Mouse (Mus musculus) thymus, adult 18-20 months (tissue): ENCODE measurements around the gene Zfyve27.

Experiments used
- DNase-seq, 2 experiments: peaks; one replicate each; pipeline ENCODE4 v3.0.0; 2022; ENCODE audit warnings: mixed read lengths in 2 of 2

The Zfyve27 gene

DNA sequence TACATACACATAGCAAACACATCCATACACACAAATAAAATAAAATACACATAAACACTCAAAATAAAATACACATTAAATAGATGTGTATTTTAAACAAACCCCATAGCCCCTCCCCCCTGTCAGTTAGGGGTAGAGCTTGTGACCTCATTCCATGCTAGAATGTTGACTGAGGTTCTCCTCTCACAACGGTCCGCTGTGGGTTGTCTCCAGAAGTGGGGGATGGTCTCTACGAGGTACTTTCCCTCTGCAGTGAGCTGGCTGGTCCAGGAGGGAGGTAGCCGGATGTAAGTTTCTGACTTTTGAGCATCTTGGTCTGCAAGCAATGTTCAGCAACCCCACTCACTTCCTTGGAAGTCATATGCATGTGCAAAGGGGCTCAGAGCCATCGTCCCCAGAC, at the start of gene Zfyve27:
TSS of gene Zfyve27 (plus strand) at position 188 of the 400 bp plus-strand sequence.
- DNase-seq, result no peak

DNA sequence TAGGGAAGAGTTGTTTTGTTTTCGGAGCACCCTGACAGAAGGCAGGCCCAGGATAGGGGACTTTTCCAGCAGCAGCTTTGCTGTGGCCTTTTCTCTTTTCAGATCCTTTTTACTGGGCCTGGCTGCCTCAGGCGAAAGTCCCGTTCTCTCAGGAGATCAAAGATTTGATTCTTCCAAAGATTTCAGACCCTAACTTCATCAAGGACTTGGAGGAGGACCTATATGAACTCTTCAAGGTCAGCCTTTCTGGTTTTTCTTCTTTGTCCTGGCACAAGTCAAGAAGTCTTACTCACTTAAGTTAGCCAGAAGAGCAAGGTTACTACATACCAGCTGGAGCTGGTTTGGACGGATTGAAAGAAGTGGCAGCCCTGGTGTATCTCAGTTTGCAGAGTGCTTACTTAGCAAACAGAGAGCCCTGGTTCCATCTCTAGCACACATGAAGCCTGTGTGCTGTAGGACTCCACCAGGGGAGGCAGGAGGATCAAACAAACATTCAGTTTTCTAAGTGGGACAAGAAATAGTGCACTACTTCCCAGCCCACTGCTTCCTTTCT, 47.9 kb upstream of the Zfyve27 start:
- DNase-seq, result no peak

DNA sequence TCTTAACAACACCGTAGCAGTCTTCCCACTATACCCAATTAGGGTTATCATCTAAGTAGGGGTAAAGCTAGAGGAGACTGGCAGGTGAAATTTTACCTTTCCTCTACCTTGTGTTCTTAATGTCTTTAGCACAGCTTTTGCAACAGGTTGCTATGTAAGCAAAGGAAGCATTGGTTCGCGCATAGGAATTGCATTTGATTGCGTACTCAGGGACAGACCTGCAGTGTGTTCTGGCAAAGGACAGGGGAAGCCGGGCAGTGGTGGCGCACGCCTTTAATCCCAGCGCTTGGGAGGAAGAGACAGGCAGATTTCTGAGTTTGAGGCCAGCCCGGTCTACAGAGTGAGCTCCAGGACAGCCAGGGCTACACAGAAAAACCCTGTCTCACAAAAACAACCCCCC, 45.6 kb upstream of the Zfyve27 start:
- no peak for DNase-seq

DNA sequence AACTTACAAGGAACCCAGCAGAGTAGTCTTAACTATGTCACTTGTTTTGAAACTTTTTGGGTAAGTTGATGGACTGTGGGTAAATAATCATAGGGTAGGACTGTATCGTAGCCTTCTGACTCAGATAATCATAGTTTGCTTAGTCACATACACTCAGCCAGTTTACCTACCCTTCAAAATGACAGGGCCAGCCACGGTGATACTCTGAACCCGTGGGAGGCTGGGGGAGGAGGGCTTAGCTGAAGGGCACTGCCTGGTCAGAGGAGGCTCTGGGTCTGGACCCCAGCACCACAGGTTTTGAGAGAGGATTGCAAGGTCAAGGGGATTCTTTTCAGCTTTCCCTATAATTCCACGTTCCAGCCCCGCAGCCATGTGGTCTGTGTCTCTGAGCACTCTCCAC, 45.2 kb upstream of the Zfyve27 start:
- DNase-seq, result no peak

DNA sequence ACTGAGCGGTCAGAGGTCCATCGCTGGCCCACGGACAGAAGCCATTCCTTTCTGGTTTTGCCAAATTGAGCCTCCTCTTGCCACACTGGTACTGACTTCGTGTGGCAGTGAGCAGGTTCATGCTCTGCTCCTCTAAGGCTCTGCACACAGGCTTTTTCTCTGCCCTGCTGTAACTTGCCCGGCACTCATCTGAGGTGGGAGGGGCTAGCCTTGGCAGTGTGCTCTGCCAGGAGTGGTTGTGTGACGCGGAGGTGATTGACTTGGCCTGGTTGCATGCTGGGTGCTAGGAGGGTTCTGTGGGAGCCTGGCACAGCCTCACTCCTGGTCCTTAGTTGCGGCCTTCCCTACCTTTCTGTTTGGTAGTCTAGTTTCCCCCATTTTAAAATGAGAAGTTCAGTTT, 43.3 kb upstream of the Zfyve27 start:
- no peak for DNase-seq

DNA sequence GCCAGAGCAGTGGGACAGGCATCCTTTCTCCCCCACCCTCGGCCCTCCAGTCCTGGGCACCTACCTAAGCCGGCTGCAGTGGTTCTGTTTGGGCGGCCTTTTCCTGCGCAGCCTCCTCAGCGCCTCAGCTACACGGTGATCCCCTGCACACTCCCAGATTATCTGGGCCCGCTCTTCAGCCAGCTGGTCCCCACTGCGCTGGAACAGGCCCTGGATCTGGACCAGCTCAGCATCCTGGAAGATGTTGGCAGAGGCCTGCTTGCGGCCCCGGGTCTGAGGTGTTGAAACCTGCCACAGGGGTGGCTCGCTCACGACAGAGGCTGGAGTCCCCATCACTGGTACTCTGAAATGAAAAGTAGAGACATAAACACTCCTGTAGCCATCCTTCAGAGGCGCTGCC, 39.1 kb upstream of the Zfyve27 start:
- DNase-seq, result no peak

DNA sequence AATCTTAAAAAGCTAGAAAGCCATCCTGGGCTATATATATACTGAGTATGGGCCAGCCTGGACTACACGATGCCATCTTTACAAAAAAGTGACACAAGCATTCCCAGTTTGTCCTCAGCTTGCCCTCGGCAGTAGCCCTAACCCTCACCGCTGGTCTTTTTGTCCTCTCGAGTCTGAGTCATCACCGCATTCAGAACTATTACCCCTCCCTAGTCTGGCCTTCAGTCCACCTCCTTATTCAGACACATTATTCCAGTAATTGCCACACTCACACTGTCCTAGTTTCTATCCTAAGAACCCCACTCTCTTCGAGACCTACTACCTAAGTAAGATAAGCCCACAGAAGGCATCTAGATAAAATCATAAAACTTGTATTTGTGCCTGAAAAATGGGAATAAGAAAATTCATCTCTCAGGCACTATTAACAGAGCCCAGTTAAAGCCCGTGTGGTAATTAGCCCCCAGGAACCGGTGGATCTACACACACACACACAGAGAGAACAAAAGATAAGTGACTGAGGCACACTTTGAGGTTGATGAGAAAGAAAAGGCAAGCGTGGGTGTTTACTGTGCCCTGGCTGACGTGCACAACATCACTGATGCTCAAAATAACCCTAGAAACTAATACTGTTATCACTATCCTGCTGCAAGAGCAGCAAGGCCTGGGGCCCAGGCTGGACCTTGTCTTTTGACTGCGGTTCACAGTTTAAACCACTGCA, 38.1 kb upstream of the Zfyve27 start:
- DNase-seq, result no peak

DNA sequence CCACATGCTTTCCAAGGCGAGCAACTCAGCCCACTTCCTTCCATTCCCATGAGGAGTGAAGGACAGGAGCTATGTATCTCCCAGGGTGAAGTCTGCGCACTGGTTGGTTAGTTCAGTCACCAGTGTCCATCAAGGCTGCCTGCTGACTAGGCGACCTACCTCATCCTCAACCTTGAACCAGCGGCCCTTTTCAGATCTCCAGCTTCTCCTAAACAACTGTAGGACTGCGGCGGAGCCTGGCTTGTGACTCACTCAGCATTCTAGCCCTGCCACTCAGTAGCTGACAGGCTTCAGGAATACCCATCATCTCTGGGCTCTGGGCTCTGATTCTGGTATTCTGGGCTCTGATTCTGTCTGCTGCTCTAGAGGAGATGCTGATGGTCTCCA, 37.5 kb upstream of the Zfyve27 start:
- no peak for DNase-seq

DNA sequence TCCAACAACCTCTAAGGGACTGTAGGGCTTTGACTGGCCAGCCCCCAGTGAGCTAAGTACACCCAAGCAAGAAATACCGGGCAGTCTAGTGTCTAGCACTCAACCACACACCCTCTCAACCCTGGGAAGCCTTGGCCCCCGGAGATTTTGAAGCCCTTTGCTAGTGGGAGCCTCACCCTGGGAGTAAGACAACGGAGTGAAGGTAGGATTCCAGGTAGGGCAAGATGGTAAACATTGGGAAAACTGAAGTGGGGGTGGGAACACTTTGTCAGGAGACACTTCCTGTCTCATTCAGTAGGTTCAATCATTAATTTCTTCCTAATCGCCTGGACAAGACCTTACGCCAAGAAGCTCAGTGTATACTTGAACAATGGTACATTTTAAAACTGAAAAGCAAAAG, 36.7 kb upstream of the Zfyve27 start:
- DNase-seq, result no peak

DNA sequence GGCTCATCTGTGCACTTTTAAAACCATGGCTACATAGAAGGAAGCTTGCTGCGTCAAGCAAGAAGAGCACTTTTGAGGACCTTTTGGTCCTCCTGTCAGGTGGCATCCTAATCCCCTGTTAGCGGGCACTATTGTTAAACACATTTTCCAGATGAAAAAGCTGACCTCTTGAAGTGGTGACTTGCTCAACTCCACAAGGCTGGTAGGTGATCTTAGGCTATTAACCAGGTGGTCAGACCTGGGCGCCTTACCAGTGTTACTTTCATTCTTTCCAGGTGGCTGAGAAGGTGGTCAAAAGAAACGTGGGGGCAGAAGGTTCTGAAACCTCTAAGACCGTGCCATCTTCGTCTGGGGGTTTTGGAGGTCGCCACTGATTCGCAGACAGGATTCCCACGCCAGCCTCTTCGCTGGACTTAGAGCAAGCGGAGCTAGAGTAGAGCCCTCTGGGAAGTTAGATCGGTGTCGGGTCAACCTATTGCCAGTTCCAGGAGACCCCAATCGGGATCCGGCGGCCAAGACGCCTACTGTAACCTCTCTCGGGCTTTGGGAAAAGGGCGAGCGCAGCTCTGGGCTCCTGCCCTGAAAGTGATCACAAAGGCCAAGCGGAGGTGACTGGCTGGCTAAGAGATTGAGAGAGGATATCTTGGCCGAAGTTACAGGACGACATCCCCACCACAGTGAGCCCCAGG, 35.6 kb upstream of the Zfyve27 start:
- no peak for DNase-seq

DNA sequence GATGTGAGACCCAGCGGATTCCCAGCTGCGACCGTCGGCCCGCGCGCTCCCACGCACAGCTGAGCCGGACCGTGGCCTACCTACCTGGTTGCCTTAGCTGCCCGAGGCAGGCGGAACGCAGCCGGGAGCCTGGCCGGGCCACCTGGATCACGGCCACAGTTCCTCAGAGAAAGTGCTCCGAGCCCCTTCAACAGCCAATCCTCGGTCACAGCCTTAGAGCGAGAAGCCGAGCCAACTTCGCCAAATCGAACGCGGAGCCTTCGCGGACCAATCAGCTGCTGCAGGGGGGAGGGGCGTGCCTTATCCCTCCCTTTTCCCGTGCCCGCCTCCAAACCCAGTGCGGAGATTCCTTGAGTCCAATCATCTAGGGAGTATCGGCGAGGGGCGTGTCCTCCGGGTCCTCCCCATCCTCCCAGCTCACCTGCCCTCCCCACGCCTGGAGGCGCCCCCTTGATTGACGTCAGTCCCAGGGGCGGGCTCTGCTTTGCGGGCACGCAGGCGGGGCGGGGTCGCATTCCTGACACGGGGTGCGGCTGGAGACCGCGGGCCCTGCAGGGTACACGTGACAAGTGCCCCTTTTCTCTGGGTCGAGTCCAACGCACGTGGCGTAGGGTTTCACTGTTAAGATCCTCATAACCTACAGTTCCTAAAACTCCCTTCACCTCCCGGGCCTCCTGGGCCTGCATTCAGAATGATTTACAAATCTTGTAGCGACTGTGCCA, 34.8 kb upstream of the Zfyve27 start, which contains the start of gene Avpi1:
TSS of gene Avpi1 (minus strand) at position 273 of the 722 bp plus-strand sequence.
- DNase-seq, result peak; percentile 95 to 97

DNA sequence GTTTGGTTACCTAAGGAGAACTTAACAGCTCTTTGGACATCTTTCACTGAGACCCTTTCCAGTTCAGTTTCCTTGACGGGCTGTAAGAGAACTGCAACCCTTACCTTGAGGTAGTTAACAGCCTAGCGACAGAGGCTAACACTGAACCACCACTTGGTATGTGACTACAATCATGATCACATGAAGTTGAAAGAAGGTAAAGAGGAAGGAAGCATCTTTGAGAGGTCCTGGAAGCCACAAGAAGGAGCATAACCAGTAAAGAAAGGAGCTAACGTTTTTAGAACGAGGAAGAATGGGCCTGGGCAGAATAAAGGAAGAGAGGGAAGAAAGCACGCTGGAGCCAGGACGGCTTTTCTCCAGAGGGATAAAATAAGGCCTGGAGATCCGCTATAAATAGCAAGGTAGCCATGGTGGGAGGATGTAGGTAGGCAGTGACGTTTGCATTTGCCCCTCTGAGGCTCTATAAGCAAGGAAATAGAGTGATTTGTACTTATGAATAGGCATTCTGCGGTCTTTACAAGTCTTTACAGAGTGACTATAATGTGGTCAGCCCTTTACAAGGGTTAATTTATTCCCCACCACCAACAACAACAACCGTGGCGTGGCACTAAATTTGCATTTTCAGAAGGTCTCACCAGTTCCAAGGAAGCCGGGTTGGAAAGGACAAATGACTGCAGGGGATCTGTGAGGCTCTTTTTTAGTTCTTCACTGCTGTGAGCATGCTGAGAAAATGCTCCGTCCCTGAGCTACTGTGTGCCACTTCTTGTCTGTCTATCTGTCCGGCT, 34.0 kb upstream of the Zfyve27 start:
- DNase-seq, result no peak

DNA sequence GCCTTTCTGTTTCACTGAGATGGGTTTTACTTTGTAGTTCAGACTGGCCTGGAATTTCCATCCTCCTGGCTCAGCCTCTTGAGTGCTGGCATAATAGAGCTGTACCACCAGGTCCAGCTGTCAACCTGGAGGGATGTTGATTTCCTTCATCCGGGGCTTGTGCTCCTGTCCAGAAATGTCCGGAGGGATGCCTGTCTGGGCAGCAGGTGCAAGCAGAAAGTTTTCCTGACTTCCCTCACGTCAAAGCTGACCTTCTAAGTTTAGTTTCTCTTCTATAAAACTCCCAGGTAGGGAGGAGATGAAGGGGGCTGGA, 33.5 kb upstream of the Zfyve27 start:
- DNase-seq, result no peak

DNA sequence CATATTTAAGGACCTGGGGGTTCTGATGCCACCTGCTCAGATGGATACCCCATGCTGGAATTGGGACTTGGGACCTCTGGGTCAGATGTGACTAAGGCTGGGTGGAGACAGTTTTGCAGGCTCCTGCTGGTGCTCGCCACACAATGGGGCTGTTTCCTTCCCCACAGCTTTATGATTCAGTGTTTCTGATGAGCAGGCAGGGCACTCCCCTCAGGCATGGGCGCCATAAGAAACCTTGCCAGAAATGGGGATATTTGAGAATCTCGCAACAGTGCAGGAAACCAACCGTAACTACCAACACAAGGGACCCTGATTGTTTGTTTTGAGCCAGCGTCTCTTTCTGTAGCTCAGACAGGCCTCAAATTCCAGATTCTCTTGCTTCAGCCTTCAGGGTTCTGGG, 32.6 kb upstream of the Zfyve27 start:
- no peak for DNase-seq

DNA sequence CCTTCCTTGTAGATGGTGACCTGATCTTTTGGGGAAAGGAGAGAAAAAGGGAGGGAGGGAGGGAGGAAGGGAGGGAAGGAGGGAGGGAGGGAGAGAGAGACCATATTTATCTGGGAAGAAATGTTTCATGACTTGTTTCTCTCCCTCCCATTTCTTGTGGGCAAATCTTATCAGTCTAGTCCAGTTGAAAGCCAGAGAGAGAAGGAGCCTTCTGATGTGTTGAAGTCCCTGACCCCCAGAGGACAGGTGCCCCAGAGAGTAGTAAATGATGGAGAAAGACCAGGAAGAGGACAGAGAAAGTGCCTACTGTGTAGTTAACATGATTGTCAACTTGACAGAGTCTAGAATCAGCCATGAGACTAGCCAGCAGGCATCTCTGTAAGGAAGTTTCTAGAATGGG, 28.7 kb upstream of the Zfyve27 start:
- no peak for DNase-seq

DNA sequence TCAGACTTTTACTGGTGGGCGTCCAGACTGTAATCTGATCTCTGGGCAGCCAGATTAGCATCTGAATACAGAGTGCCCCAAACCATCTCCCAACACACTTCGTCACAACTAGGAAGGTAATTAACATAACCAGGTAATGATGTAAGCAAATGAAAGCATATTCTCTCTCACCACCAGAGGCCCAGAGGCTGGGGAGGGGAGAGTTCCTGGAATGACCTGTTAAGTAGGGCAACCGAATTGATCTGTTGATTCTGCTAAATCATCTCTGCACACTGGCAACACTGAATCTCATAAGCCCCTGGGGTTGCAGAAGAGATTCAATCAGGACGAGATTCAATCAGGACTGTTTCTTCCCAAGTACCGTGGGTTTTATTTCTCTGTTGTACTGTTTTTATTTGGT, 27.6 kb upstream of the Zfyve27 start:
- no peak for DNase-seq

DNA sequence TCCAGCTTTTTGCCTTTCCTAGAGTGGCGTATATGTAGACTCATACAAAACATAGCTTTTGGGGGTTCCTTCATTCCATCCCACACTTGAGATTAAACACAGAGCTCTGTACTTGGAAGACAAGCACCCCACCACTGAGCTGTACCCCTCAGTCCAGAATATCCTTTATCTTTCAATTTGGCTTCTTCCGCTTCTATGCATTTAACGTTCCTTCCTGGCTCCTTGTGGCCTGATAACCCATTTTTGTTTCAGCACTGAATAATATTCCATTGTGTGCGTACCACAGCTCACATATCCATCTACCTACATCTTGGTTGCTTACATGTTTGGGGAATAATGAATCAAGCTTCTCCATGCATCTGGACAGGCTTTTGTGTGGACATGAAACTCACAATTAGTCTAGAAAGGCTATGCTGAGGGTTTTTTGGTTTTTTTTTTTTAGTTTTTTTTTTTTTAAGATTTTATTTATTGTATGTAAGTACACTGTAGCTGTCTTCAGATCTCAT, 26.5 kb upstream of the Zfyve27 start:
- no peak for DNase-seq

DNA sequence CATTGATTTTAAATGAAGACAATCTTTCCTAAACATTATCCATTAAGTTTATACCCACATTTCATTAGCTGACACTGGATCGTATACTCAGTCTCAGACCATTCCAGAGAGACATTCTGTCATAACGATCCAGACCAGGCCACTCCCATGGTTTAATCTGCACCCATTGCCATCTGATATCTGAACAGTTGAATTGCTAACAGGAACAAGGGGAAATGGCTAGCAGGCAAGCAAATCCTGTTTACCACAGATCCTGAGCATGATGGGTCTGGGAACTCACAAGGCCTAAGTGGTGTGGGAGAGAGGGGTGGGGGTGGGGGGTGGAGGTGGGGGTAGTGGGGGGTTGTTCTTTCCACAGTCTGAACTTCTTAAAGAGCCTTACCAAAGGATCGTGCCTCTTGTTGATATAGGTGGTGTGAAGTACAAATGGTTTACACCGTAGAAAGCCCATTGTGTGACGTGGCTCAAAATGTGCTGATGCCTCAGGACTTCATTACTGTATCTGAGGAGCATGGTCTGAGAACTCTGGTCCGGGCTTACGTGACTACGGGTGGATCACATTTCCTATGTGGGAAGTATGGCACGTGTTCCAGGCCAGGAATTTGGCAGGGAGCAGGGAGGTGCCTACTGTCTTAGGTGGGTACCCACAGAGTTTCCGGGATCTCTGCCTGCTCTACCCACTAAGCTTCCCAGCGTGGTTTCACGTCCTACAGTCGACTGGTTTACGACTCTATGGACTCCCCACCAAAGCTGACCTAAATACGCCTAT, 25.1 kb upstream of the Zfyve27 start:
- no peak for DNase-seq

DNA sequence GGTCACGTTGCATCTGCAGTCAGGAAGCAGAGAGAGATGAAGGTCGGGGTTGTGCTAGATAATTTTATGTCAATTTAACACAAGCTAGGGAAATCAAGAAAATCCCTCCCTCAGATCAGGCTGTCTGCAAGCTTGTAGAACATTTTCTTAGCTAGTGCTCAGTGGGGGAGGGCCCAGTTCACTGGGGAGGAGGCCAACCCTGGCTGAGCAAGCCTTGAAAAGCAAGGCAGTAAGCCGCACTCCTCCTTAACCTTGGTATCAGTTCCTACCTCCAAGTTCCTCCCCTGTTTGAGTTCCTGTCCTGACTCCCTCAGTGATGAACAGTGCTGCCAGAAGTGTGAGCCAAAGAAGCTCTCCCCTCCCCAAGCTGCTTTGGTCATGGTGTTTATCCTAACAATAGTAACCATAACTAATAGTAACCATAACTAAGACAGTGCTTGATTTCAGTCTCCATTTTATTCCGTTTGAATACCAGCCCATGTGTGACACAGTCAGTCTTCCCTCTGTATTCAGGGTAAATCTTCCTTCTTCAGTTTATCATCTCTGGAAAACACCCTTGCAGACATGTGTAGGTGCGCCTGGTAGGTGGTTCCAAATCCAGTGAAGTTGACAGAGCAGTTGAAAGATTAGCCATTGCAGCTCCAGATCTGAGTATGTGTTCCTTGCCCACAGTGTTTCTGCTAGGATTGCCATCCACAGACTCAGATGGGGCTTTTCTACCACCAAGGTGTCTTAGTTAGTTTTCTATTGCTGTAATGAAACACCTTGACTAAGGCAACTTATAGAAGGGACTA, 23.8 kb upstream of the Zfyve27 start:
- DNase-seq, result no peak

DNA sequence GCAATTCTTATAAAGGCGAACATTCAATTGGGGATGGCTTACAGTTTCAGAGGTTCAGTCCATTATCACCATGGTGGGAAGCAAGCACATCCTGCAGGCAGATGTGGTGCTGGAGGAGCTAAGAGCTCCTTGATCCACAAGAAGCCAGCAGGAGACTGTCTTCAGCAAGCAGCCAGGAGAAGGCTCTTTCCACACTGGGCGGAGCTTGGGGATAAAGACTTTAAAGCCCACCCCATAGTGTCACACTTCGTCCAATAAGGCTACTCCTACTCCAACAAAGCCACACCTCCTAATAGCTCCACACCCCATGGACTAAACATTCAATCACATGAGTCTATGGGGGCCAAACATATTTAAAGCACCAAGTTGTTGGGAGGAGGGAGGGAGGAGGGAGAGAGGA, 21.8 kb upstream of the Zfyve27 start:
- no peak for DNase-seq

DNA sequence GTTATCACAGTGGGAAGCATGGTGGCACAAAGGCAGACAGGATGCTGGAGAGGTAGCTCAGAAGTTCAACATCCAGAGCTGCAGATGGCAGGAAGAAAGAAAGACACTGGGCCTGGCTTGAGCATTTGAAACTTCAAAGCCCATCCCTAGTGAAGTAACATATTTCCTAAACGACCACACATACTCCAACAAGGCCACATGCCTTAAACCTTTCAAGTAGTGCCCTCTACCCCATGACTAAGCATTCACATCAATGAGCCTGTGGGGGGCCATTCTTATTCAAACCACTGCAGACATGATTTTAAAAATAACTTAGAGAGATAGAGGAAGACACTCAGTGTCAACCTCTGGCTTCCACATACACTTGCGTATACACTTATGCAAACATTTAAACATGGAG, 21.0 kb upstream of the Zfyve27 start:
- no peak for DNase-seq
